Mouse (Mus musculus) testis, adult 2 months (tissue): ENCODE measurements around the gene Rps19.

ENCODE experiments used
- CTCF ChIP-seq: fragments of 200-500 bp; IDR thresholded peaks from 2 replicates; pipeline ENCODE4 v1.5.1; 2012; ENCODE audit warnings: low read depth, mild to moderate bottlenecking, inconsistent platforms, low read length, moderate library complexity; ENCODE audit not compliant: control insufficient read depth, insufficient read depth, insufficient replicate concordance
- POLR2A ChIP-seq: fragments of 200-500 bp; IDR thresholded peaks from 2 replicates; pipeline ENCODE4 v1.6.1; 2012; ENCODE audit warnings: low read depth, mild to moderate bottlenecking, inconsistent platforms, low read length, moderate library complexity; ENCODE audit not compliant: control insufficient read depth

DNA sequence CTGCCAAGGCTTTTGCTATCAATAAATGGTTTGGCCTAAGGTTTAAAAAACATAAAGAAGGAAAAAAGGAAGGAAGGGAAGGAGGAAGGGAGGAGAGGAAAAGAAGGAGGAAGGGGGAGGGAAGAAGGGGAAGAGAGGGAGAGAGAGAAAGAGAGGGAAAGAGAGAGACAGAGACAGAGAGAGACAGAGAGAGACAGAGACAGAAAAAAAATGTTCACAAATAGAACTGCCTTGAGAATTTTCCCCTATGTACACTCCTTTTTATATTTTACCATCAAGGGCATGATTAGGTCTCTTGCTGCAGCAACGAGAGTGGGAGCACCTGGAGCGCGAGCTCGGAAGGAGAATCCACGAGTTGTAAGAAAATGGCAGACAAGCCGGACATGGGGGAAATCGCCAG is 22.3 kb upstream of the Rps19 start, which contains the start of gene Gm9844:
- TF ChIP-seq POLR2A (no peak), CTCF (no peak)
